Mouse (Mus musculus): ENCODE results near the gene Sirt4. TPM values are rescaled to one million over a fixed set of nuclear protein-coding genes. Genes with fewer than 3 reads are reported as not detected.
"Not testable (repeated sequence)": the region's sequence is repeated elsewhere in the genome, so short reads cannot be mapped to it uniquely, and the experiment has no call there.

The Sirt4 gene
- total RNA-seq, 2 experiments from 2014 or later: 46.4 to 50.7 TPM

GRCm38 (mm10) chr5:115470766-115471531 is 13.6 kb downstream of the Sirt4 start:
- DNase-seq: peak; percentile 29 to 56

- no peak for DNase-seq
Measured at GRCm38 (mm10) chr5:115469791-115470190, 14.7 kb downstream of the Sirt4 start.

- no peak for DNase-seq
Measured at GRCm38 (mm10) chr5:115465642-115466420, 18.7 kb downstream of the Sirt4 start, which contains the start of gene Pla2g1b. TSS of gene Pla2g1b (plus strand) at chr5:115466262.

GRCm38 (mm10) chr5:115464408-115465115 is 20.0 kb downstream of the Sirt4 start:
- no peak for DNase-seq

GRCm38 (mm10) chr5:115458918-115459317 is 25.6 kb downstream of the Sirt4 start:
- no peak for DNase-seq

- no peak for DNase-seq
Measured at GRCm38 (mm10) chr5:115455838-115456237, 28.7 kb downstream of the Sirt4 start.

GRCm38 (mm10) chr5:115454422-115455090 is 30.0 kb downstream of the Sirt4 start:
- DNase-seq: no peak

GRCm38 (mm10) chr5:115450410-115451317 is 33.9 kb downstream of the Sirt4 start:
- DNase-seq: no peak

GRCm38 (mm10) chr5:115449247-115449646 is 35.3 kb downstream of the Sirt4 start:
- DNase-seq: no peak

- DNase-seq: no peak
Measured at GRCm38 (mm10) chr5:115447108-115447507, 37.4 kb downstream of the Sirt4 start.

- DNase-seq: no peak
Measured at GRCm38 (mm10) chr5:115444130-115444529, 40.4 kb downstream of the Sirt4 start.

GRCm38 (mm10) chr5:115442663-115443062 is 41.9 kb downstream of the Sirt4 start:
- DNase-seq: not testable (repeated sequence)

- peak; percentile 74 to 75 for DNase-seq
Measured at GRCm38 (mm10) chr5:115441205-115441849, 43.2 kb downstream of the Sirt4 start.

- no peak for DNase-seq
Measured at GRCm38 (mm10) chr5:115438667-115439066, 45.9 kb downstream of the Sirt4 start.

- DNase-seq: no peak
Measured at GRCm38 (mm10) chr5:115437945-115438315, 46.6 kb downstream of the Sirt4 start.

GRCm38 (mm10) chr5:115437242-115437944 is 47.1 kb downstream of the Sirt4 start:
- no peak for DNase-seq

GRCm38 (mm10) chr5:115436421-115437124 is 48.0 kb downstream of the Sirt4 start:
- peak; percentile 87 to 91 for DNase-seq

GRCm38 (mm10) chr5:115435755-115436379 is 48.7 kb downstream of the Sirt4 start:
- no peak for DNase-seq
